Mouse (Mus musculus): ENCODE results near the gene Rnf135.
"Not testable (repeated sequence)": the region's sequence is repeated elsewhere in the genome, so short reads cannot be mapped to it uniquely, and the experiment has no call there.

Gene Rnf135

GRCm38 (mm10) chr11:80163362-80164116 is 20.1 kb upstream of the Rnf135 start:
- DNase-seq (ENCODE audit: low spot score in 2 of 2), result no peak

- no peak for DNase-seq (ENCODE audit: low spot score in 2 of 2)
These were observed 19.4 kb upstream of the Rnf135 start for GRCm38 (mm10) chr11:80164224-80164623.

- no peak for DNase-seq (ENCODE audit: low spot score in 2 of 2)
These were observed 15.5 kb upstream of the Rnf135 start for GRCm38 (mm10) chr11:80168121-80168520.

- no peak for DNase-seq (ENCODE audit: low spot score in 2 of 2)
These were observed 14.9 kb upstream of the Rnf135 start for GRCm38 (mm10) chr11:80168611-80169249.

GRCm38 (mm10) chr11:80169629-80170028 is 14.0 kb upstream of the Rnf135 start:
- no peak for DNase-seq (ENCODE audit: low spot score in 2 of 2)

- DNase-seq (ENCODE audit: low spot score in 2 of 2), result no peak
These were observed 13.3 kb upstream of the Rnf135 start for GRCm38 (mm10) chr11:80170351-80170750.

- DNase-seq (ENCODE audit: low spot score in 2 of 2), result no peak
These were observed 11.8 kb upstream of the Rnf135 start for GRCm38 (mm10) chr11:80171884-80172283.

- DNase-seq (ENCODE audit: low spot score in 2 of 2), result no peak
These were observed 9.5 kb upstream of the Rnf135 start for GRCm38 (mm10) chr11:80173963-80174670.

GRCm38 (mm10) chr11:80176911-80177895 is 6.4 kb upstream of the Rnf135 start:
- peak; percentile 20 to 33 for DNase-seq (ENCODE audit: low spot score in 2 of 2)

GRCm38 (mm10) chr11:80178316-80178715 is 5.3 kb upstream of the Rnf135 start:
- DNase-seq (ENCODE audit: low spot score in 2 of 2), result no peak

GRCm38 (mm10) chr11:80181021-80181749 is 2.5 kb upstream of the Rnf135 start:
- DNase-seq (ENCODE audit: low spot score in 2 of 2), result no peak

GRCm38 (mm10) chr11:80183054-80183704 is 472 bp upstream of the Rnf135 start:
- DNase-seq (ENCODE audit: low spot score in 2 of 2), result not testable (repeated sequence)

- DNase-seq (ENCODE audit: low spot score in 2 of 2), result no peak
These were observed 950 bp downstream of the Rnf135 start for GRCm38 (mm10) chr11:80184531-80185071.

- not testable (repeated sequence) for DNase-seq (ENCODE audit: low spot score in 2 of 2)
These were observed 1.9 kb downstream of the Rnf135 start for GRCm38 (mm10) chr11:80185441-80185976.

GRCm38 (mm10) chr11:80190280-80190679 is 6.6 kb downstream of the Rnf135 start:
- no peak for DNase-seq (ENCODE audit: low spot score in 2 of 2)

GRCm38 (mm10) chr11:80193827-80194226 is 10.2 kb downstream of the Rnf135 start:
- DNase-seq (ENCODE audit: low spot score in 2 of 2), result no peak

- DNase-seq (ENCODE audit: low spot score in 2 of 2), result no peak
These were observed 12.7 kb downstream of the Rnf135 start for GRCm38 (mm10) chr11:80196351-80196750.

GRCm38 (mm10) chr11:80199316-80199715 is 15.7 kb downstream of the Rnf135 start:
- no peak for DNase-seq (ENCODE audit: low spot score in 2 of 2)

- no peak for DNase-seq (ENCODE audit: low spot score in 2 of 2)
These were observed 16.1 kb downstream of the Rnf135 start for GRCm38 (mm10) chr11:80199773-80200172.

- no peak for DNase-seq (ENCODE audit: low spot score in 2 of 2)
These were observed 16.7 kb downstream of the Rnf135 start for GRCm38 (mm10) chr11:80200326-80200725.

Measured in frontal cortex, postnatal 10 days (tissue).